Mouse (Mus musculus) embryonic facial prominence, embryonic 14.5 days (tissue): ENCODE measurements around the gene Lgr6. TPM values are rescaled to one million over a fixed set of nuclear protein-coding genes. Genes with fewer than 3 reads are reported as not detected.

Source experiments
- ATAC-seq: fragments of 200-750 bp; cut with Nextera tagmentation; 2 replicates; pipeline ENCODE4 v1.8.0; 2017; ENCODE audit warnings: low read depth, moderate number of reproducible peaks, moderate TSS enrichment
- DNase-seq: peaks from one replicate; pipeline ENCODE4 v3.0.0-alpha.2; 2015; ENCODE audit warnings: low spot score
- H3K27ac ChIP-seq: fragments of 300-500 bp; sonication (generic); replicated peaks from 2 replicates; pipeline ENCODE4 v1.5.1; 2014; ENCODE audit warnings: low read depth, mild to moderate bottlenecking, low read length, moderate library complexity
- H3K27me3 ChIP-seq: fragments of 300-500 bp; sonication (generic); replicated peaks from 2 replicates; pipeline ENCODE4 v1.6.1; 2014; ENCODE audit warnings: low read length; ENCODE audit not compliant: control insufficient read depth, insufficient read depth
- H3K36me3 ChIP-seq: fragments of 300-500 bp; sonication (generic); 2 replicates; pipeline ENCODE4 v1.6.1; 2014; ENCODE audit warnings: low read length, mixed read lengths; ENCODE audit not compliant: control insufficient read depth, insufficient read depth
- H3K4me1 ChIP-seq: fragments of 300-500 bp; sonication (generic); 2 replicates; pipeline ENCODE4 v1.6.1; 2014; ENCODE audit warnings: antibody characterized with exemption, low read length; ENCODE audit not compliant: control insufficient read depth, insufficient read depth
- H3K4me2 ChIP-seq: fragments of 300-500 bp; sonication (generic); 2 replicates; pipeline ENCODE4 v1.6.1; 2014; ENCODE audit warnings: low read depth, mild to moderate bottlenecking, low read length, moderate library complexity, mixed read lengths
- H3K4me3 ChIP-seq: fragments of 300-500 bp; sonication (generic); 2 replicates; pipeline ENCODE4 v1.5.1; 2014; ENCODE audit warnings: low read depth, mild to moderate bottlenecking, low read length
- H3K9ac ChIP-seq: fragments of 300-500 bp; sonication (generic); 2 replicates; pipeline ENCODE4 v1.6.1; 2014; ENCODE audit warnings: low read depth, mild to moderate bottlenecking, low read length, moderate library complexity, mixed read lengths
- H3K9me3 ChIP-seq: fragments of 300-500 bp; sonication (generic); 2 replicates; pipeline ENCODE4 v1.6.1; 2016; ENCODE audit warnings: low read length; ENCODE audit not compliant: control insufficient read depth
- WGBS: fragments of 180-500 bp; shearing (Covaris S2); extraction: QIAGEN DNeasy Blood & Tissue Kit; methylation state at CpG from one replicate; pipeline ENCODE4 v1.1.7; 2014; 5-methylcytosine and 5-hydroxymethylcytosine counted together
- polyA plus RNA-seq: library from polyadenylated mRNA; unstranded; fragments of >200 nt; fragmentation: Nextera tagmentation; extraction: Ambion mirVana; gene quantifications from 2 replicates; pipeline ENCODE4 v1.2.1, GENCODE M21; 2014

Gene Lgr6
- polyA plus RNA-seq, 1 experiment from 2014 or later = 7.5 TPM

DNA sequence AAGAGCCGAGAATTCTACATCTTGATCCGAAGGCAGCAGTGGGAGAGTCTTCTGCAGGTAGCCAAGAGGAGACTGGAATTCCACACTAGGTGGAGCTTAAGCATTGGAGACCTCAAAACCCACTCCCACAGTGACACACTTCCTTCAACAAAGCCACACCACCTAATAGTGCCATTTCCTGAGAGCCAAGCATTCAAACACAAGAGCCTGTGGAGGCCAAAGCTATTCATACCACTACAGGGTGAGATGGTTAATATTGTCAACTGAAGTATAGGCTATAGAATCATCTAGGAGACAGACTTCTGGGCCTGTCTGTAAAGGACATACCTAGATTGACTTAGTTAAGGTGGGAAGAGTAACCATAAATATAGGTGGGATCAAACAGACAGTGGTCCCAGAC, 139.6 kb downstream of the Lgr6 start:
- no peaks in the 10 kb centered on the region for H3K27me3 ChIP-seq
- ATAC-seq = no peak
- 95% methylated on average over 2 of the region's 2 CpGs for WGBS

DNA sequence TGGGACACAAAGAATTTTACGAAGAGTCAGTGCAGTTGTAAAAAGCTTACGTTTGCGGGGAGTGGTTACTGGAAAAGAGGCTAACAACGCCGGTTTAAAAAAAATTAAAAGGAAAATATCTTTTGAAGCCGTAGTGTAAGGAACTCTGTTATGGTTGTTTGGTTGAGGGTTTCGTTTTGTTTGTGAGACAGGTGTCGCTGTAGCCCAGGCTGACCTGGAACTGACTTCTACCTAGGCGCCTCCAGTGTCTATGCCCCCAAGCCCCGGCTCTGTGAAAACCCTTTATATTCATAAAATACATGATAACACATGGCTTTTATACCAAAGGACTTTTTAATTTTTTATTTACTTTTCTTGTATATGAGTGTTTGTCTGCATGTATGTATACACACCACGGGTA, 142.3 kb downstream of the Lgr6 start:
- peak overlapping the region; percentile 70 for H3K9ac ChIP-seq
- ATAC-seq (peak; percentile 45), DNase-seq (no peak)
- H3K4me3 ChIP-seq = peak overlapping the region; percentile 75
- 0 out of 2 replicates have a peak, but pooled peaks cover 7% of the 10 kb centered on the region for H3K4me1 ChIP-seq
- no peaks in the 10 kb centered on the region for H3K9me3 ChIP-seq
- H3K36me3 ChIP-seq = 0 out of 2 replicates have a peak, but pooled peaks cover 2% of the 10 kb centered on the region
- H3K27ac ChIP-seq = no peak overlapping the region; the same call in 1 of the 2 replicates
- WGBS = 3% methylated on average over 11 of the region's 11 CpGs
- peak overlapping the region; percentile 85 for H3K4me2 ChIP-seq
- no peaks in the 10 kb centered on the region for H3K27me3 ChIP-seq

More for the DNA sequence above, 139.6 kb downstream of the Lgr6 start:
- H3K4me3 ChIP-seq = no peak overlapping the region
- H3K4me2 ChIP-seq = no peak overlapping the region
- DNase-seq = no peak
- H3K4me1 ChIP-seq = 0 out of 2 replicates have a peak, but pooled peaks cover 7% of the 10 kb centered on the region
- no peaks in the 10 kb centered on the region for H3K9me3 ChIP-seq
- peaks cover 26% of the 10 kb centered on the region; the same call in 1 of the 2 replicates for H3K36me3 ChIP-seq
- H3K9ac ChIP-seq = no peak overlapping the region
- no peak overlapping the region for H3K27ac ChIP-seq

GRCm38 (mm10) chr1:134962053-134962803, 142.8 kb downstream of the Lgr6 start, which contains the start of gene Ube2t:
Gene Ube2t, plus strand, starts transcription at chr1:134962565.
- Histone ChIP-seq H3K27ac (no peak within 1 kb of the TSS; the same call in 1 of the 2 replicates), H3K27me3 (no peaks in the 10 kb centered on the region), H3K9ac (peak within 1 kb of the TSS; percentile 70), H3K9me3 (no peaks in the 10 kb centered on the region), H3K4me3 (peak within 1 kb of the TSS; percentile 75), H3K4me2 (peak within 1 kb of the TSS; percentile 85), H3K4me1 (0 out of 2 replicates have a peak, but pooled peaks cover 7% of the 10 kb centered on the region), H3K36me3 (no peaks in the 10 kb centered on the region)
- peak; percentile 98 for DNase-seq
- ATAC-seq = peak; percentile 100
- 2% methylated on average over 50 of the region's 50 CpGs for WGBS

DNA sequence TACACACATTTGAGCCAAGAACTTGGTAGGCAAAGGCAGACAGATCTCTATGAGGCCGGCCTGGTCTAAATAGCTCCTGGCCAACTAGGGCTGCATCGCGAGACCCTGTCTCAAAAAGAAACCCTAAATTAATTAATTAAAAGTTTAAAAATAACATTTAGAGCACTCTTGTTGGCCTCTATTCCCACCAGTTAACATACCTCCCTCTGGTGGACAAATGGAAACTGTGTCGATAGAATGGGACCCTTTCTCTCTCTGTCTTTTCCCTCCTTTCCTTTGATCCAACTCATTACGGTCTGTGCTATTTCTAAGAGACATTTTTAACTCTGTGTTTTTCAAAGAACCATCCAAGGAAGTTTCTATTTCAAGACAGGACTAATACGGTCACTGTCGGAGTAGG, 144.4 kb downstream of the Lgr6 start:
- no peak overlapping the region for H3K9ac ChIP-seq
- H3K36me3 ChIP-seq = no peaks in the 10 kb centered on the region
- DNase-seq = no peak
- WGBS = 62% methylated on average over 7 of the region's 7 CpGs
- H3K27ac ChIP-seq = no peak overlapping the region
- no peaks in the 10 kb centered on the region for H3K9me3 ChIP-seq
- peaks cover 7% of the 10 kb centered on the region; the same call in 1 of the 2 replicates for H3K4me1 ChIP-seq
- H3K4me2 ChIP-seq = no peak overlapping the region
- no peaks in the 10 kb centered on the region for H3K27me3 ChIP-seq
- ATAC-seq = no peak
- no peak overlapping the region for H3K4me3 ChIP-seq

DNA sequence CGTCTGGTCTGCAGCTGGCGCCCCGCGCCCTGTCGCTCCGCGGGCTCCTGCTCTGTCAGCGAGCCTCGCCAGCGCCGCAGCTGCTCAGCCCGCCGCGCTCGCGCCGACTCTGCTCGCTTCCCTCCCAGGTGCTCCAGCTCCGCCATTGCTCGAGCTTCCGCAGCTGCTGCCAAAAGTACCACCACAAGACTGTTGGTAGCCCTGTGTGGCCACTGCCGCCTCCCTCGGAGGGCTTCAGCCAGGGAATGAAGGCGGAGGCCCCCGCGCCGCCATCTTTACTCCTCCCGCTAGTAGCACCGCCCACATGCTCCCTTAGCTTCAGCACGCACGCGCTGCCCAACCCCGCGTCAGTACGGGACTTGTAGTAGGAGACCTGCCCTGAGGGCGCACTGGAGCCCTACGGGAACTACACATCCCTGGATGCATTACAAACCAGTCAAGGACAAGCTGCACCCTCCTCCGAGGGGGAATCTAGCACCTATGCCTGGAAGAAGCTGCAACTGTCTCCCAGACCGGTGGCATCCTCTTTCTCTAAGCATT, 149.4 kb downstream of the Lgr6 start, which contains the start of gene Ppp1r12b:
Gene Ppp1r12b (minus strand): TSS at position 306 of the 540 bp plus-strand sequence.
- Histone ChIP-seq H3K4me3 (peak within 1 kb of the TSS; percentile 76), H3K4me2 (peak within 1 kb of the TSS; percentile 90), H3K4me1 (peaks cover 9% of the 10 kb centered on the region), H3K36me3 (no peaks in the 10 kb centered on the region), H3K27ac (peak within 1 kb of the TSS; percentile 82), H3K27me3 (no peaks in the 10 kb centered on the region), H3K9me3 (no peaks in the 10 kb centered on the region), H3K9ac (peak within 1 kb of the TSS; percentile 83)
- DNase-seq (peak; percentile 99), ATAC-seq (peak; percentile 99)
- 0% methylated on average over 21 of the region's 39 CpGs for WGBS

DNA sequence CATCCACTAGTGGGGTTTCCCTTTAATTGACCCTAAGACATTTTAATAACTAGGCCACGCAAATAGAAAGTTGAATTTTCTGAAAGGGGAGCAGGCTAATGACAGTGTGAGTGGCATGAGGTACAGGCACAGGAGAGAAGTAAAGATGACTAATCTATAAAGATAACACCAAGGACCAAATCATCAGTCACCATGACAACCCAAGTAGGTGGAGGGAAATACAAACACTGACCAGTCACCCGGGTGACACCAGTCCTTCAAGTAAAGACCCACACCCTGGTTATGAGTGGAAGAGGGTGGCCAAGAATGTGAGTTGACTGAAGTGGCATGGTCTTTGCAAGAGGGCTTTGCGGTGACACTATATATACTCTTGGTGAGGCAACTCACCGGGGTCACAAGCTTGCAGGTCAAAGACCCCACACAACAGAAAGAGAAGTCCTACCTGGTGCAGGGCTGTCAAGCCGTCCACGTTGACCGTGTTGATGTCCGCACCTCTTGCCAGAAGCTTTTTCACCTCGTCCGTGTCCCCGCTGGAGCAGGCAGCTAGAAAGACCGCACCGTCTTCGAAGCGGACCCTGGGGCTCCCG, 149.9 kb downstream of the Lgr6 start:
- peak overlapping the region; percentile 82 for H3K27ac ChIP-seq
- no peaks in the 10 kb centered on the region for H3K36me3 ChIP-seq
- H3K4me2 ChIP-seq = peak overlapping the region; percentile 90
- ATAC-seq (peak; percentile 2; the same call in 1 of the 2 replicates), DNase-seq (no peak)
- WGBS = 3% methylated on average over 14 of the region's 16 CpGs
- peaks cover 9% of the 10 kb centered on the region for H3K4me1 ChIP-seq
- H3K4me3 ChIP-seq = peak overlapping the region; percentile 76
- peak overlapping the region; percentile 83 for H3K9ac ChIP-seq
- no peaks in the 10 kb centered on the region for H3K9me3 ChIP-seq
- no peaks in the 10 kb centered on the region for H3K27me3 ChIP-seq

DNA sequence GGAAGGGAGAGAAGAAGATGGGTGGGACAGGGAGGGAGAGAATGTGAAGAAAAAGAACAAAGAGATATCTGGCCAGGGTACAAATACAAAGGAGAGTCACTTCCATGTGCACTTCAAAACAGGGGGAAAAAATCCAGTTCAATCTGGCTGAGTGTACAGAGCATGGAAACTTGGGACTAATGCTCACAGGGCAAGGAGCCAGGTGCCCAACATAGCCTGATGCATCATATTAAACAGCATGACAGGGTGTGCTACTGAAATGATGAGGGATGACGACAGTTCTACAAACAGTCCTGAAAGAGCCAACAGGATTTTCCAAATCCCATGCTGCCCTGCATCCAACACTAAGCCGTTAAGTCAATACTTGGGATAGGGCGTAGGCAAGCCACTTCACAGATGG, 155.1 kb downstream of the Lgr6 start:
- 79% methylated on average over 3 of the region's 3 CpGs for WGBS
- H3K4me3 ChIP-seq = no peak overlapping the region
- DNase-seq (no peak), ATAC-seq (no peak)
- H3K4me1 ChIP-seq = peaks cover 6% of the 10 kb centered on the region; the same call in 1 of the 2 replicates
- H3K36me3 ChIP-seq = 0 out of 2 replicates have a peak, but pooled peaks cover 4% of the 10 kb centered on the region
- H3K9ac ChIP-seq = no peak overlapping the region
- H3K4me2 ChIP-seq = no peak overlapping the region
- H3K27me3 ChIP-seq = no peaks in the 10 kb centered on the region
- no peaks in the 10 kb centered on the region for H3K9me3 ChIP-seq
- H3K27ac ChIP-seq = no peak overlapping the region

DNA sequence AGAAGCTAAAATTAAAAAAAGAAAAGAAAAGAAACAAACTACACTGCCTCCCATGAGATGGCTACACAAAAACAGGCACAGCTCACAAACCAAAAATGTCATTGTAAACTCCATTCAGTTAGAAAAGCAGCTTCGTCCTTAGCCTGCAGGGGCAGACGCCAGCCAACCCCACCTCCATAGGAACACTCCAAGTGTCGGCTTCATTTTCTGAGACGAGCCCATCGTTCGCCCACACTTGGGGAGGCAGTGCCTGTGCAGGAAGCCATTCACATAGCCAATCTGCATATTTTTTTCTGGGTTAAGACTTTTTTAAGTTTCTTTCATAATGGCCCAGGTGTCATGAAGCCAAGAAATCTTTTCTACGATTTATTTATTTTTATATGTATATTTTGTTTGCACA, 157.5 kb downstream of the Lgr6 start:
- ATAC-seq (no peak), DNase-seq (no peak)
- Histone ChIP-seq H3K27me3 (no peaks in the 10 kb centered on the region), H3K4me2 (no peak overlapping the region), H3K27ac (no peak overlapping the region), H3K36me3 (0 out of 2 replicates have a peak, but pooled peaks cover 4% of the 10 kb centered on the region), H3K9me3 (no peaks in the 10 kb centered on the region), H3K9ac (no peak overlapping the region), H3K4me3 (no peak overlapping the region), H3K4me1 (no peaks in the 10 kb centered on the region)
- 78% methylated on average over 7 of the region's 7 CpGs for WGBS
